Mouse (Mus musculus) stomach, postnatal 0 days (tissue): Measurements from ENCODE around the gene R3hdm4.

Experiments
- CTCF ChIP-seq: IDR thresholded peaks from 2 replicates; pipeline ENCODE4 v1.5.1; 2016; ENCODE audit warnings: antibody characterized with exemption, low read depth, mild to moderate bottlenecking, moderate library complexity
- EP300 ChIP-seq: optimal IDR thresholded peaks from 2 replicates; pipeline ENCODE3; 2016; ENCODE audit warnings: antibody characterized with exemption

DNA sequence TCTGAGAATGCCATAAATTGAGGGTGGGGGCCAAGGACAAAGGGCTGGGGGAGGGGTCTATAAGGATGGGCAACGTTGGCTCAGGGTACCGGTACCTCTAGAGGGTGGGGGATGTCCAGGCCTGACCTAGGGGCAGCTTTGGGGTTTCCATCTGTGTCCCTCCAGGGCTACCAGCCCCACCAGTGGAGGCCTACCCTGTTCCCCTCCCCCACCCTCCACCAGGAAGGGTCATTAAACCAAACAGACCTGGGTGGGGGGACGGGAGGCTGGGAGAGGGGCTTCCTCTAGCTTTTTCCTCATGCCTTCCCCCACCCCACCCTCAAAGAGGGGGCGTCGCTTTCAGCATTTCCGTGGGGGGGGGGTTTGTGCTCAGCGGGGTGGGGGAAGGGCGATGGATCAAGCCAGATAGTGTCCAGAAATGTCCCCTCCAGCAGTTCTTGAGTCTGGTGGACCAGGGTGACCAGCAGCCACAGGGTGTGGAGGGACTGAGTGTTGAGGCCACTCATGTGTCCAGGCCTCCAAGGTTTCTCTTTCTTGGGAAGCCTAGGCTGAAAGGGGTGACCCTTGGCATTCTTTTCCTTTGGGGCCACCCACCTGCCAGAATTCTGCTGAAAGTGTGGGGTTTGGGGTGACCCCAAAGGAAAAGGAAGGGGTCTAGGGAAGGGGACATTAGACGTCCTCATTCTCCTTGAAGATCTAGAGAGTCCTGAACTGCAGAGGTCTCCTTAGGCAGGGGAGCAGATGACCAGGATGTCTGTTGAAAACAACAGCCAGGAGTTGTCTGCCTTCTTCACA lies 8.1 kb upstream of the R3hdm4 start:
- TF ChIP-seq EP300 (no peak), CTCF (no peak)
